Mouse (Mus musculus) cerebellum, adult 11 months (tissue): ENCODE data around the gene Gm5538.

Source experiments
- DNase-seq: peaks from one replicate; pipeline ENCODE4 v3.0.0; 2022

Gm5538 gene

DNA sequence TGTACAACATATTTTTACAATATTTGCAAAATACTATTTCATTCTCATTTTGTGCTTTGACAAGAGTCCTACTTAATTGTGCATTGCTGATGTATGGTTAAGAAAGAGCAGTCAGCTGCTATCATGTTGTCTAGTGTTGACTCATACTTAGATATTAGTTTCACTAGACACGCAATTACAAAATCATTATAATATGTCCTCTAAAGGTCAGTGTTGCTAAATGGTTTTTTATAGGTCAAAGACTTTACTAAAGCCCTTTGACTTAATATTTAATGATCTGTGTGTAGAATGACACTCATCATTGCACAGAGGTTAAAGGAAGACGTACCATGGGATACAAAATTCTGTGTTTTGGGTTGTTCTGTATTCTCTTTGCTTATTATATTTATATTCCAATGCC, at the start of gene Gm5538:
Gene Gm5538, plus strand, starts transcription at position 301 of the 400 bp plus-strand sequence.
- DNase-seq: no peak

DNA sequence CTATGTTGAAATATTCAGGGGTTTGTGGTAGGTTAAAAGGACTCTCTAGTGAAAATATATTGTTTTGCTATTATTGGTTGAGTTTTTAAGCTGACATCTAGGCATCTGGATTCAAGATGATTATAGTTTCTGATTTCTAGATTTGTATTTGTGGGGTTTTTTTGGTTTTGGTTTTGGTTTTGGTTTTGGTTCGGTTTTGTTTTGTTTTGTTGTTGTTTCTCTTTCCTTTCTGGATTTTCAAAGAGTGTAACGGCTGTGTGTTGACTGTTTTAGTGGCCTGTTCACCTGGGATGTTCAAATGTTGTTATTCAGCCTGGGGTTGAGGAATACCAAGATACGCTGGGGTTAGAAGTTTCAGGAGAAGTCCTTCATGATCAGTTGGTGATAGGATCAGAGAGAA, 32.2 kb upstream of the Gm5538 start:
- no peak for DNase-seq

DNA sequence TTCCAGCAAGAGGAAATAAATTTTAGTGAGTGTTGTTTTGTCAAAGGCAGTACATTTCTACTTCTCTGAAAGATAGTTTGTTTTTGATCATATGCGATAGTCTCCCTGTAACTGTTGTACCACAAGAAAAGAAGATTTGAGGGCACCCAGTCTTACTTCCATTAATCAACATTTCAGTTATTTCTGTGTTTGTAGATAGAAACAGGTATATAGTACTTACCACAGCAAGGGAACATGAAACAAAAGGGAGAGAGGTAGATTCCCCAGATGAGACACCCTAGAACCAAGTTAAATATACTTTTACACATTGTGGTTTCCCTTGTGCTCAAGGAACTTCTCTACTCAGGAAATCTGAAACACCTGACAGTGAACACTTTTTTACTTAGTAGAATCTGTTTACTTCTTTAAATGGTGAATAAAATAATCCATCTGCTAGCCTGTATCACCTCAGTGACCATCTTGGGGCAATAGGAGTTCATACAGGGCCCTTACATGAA, 26.9 kb upstream of the Gm5538 start:
- DNase-seq: no peak

DNA sequence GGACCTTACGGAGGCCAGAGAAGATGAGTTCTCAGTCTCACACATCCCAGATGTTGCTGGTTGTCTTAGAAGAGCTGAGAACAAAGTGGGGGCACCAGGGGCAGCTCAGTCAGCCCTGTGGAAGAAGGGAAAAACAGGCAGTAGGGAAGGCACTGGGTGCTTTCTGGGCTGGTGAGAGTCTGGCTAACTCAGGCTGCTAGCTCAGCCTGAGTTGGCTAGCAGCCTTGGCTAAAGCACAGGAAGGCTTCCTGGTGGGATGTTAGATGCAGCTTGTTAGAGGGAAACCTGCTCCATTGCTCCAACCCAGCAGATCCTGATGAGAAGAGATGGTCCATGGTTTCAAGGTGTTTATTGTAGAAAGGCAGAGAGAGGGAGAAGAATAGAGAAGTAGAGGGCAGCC, 10.3 kb downstream of the Gm5538 start:
- no peak for DNase-seq

DNA sequence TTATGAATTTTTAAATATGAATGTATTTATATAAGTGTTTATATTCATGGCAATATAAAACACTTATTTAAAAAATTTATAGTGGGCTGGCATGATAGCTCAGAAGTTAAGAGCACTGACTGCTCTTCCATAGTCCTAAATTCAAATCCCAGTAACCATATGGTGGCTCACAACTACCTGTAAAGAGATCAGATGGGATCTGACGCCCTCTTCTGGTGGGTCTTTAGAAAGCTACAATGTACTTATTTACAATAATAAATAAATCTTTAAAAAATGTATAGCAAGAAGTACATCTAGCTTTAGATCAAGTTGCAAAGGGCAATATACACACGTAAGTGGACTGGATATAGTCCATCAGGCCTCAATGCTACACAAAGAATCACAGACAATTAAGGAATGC, 14.6 kb downstream of the Gm5538 start:
- no peak for DNase-seq
